Mouse (Mus musculus): ENCODE measurements around the gene P3h3. TPM values are rescaled to one million over a fixed set of nuclear protein-coding genes. Genes with fewer than 3 reads are reported as not detected.
"Not testable (repeated sequence)": the region's sequence is repeated elsewhere in the genome, so short reads cannot be mapped to it uniquely, and the experiment has no call there.

P3h3 gene
- polyA plus RNA-seq, 1 experiment: 21.4 TPM

DNA sequence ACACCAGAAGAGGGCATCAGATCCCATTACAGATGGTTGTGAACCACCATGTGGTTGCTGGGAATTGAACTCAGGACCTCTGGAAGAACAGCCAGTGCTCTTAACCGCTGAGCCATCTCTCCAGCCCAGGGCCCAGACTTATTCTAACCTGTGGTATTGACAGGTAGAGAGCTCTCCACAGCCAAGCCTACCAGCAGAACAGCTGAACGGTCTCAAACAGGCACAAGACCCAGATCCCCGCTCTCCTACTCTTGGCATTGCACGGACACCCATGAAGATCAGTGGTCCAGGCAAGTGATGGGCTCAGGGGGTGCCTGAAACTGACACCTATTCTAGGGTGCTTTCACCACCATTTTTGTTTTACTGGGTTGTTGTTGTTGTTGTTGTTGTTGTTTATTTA, 26.4 kb downstream of the P3h3 start:
- not testable (repeated sequence) for DNase-seq (ENCODE audit: low read depth)

DNA sequence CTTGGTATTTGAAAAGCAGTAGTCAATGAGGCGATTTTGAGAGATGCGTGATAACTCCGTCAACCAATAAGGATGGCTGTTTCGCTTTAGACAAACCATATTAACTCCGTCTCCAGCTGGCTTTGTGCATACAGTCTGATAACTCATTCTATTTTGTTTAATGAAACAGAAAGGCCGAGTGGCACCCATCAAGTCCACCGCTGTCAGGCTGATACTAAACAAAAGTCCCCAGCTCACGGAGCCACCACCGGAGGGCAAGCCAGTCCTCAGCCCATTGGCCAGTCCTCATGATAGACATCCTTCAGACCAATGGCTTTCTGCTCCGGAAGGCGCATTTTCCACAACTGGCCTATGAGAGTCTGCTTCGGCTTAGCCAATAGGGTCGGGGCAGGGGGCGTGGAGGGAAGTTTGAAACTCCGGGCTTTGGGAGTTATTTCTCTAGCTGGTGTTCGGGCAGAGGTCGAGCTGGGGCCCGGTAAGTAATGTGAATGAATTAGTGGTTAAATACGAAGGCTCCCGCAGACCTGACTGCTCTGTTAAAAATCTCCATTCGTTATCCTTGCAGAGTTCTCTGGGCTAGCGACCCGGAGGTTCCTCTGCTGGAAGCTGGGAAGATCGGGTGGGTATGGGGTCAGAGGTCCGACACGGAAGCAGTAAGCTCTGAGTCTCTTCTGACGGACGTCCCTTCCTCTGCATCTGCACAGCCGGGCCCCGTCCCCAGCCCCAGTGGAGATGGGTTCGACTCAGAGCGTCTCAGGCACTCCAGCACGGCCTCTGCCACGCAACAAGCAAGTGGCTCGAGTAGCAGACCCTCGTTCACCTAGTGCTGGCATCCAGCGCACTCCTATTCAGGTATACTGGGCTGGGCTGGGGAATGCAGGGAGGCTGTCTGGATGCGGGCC, 27.5 kb downstream of the P3h3 start:
- DNase-seq (ENCODE audit: low read depth): no peak

DNA sequence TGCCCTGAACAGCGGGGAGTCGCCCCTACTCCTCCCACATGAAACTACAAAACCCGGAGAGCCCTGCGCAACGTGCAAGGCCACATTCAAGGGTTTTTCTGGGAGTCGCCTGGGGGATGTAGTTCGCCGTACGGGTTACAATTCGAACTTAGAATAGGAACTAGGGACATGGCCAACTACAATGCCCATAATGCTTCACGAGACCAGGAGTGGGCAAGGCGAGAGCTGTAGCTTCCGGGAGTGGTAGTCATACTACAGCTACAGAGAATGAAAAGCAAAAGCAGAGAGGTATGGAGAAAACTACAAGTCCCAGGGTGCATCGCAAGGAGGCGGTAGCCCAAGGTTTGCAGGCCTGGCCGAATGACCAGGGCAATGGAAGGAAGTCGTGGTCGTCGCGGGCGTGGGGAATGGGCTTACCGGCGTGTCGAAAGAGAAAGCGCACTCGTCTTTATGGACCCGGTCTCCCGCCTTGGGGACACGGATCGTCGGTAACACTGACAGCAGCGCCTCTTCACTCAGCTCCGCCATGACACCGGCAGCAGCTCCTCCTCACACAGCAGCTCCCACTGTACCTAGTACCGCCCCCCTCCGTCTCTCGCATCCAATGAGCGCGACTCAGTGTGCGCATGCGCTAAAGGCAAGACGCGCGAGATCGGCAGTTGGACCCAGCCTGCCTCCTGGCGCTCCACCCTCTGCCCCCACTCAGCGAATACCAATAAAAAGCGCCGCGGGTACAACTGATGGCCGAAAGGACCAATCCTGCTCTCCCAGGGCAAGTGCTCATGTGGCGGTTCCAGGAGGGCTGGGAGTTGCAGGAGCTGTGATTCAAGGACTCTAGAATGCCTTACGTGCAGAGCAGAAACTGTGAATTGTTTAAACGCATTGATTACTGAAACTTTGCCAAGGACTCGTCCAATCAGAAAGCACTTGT, 28.4 kb downstream of the P3h3 start, which contains the start of the genes Usp5 and Cdca3:
Gene Usp5 (minus strand): TSS at position 617 of the 931 bp plus-strand sequence.
Gene Cdca3 (plus strand): TSS at position 680 of the 931 bp plus-strand sequence.
- peak; percentile 100 for DNase-seq (ENCODE audit: low read depth)

DNA sequence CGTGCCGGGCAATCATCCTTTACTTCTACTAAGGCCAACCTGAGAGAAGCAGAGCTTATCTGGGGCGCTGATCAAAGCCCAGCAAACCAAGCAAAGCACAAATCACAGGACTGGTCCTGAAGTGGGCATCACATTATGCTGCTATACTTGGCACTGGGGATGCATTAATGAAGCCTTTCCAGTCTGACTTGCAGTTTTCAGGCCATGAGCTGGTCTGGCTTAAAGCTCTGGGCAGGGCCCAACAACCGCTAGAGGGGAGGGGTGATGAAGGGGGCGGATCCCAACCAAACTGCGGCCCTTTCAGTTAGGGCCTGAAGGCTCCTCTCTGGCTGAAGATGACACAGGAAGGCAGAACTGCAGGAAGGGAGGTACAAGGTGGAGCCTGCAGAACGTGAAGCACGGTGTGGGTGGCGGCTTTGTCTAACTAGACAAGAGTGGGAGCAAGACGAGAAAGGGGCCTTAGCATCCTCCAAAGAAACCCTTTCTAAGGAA, 29.4 kb downstream of the P3h3 start:
- DNase-seq (ENCODE audit: low read depth): no peak

DNA sequence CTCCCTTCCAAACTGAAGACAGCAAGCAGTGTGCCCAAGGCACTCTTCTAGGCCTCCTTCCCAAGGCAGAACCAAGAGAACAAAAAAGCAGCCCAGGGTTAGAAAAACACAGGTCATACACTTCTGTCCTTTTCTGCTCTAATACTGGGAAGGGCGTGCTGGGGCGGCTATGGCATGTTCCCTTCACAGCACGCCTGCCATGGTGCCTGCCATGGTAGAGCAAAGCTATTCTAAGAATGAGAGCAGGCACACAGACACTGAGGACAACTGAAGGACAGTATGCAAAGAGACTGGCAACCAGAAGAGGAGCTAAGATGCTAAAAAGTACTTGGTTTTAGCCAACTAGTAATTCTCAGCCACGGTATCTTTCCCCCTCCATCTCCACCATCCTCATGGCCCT, 35.5 kb downstream of the P3h3 start:
- no peak for DNase-seq (ENCODE audit: low read depth)

DNA sequence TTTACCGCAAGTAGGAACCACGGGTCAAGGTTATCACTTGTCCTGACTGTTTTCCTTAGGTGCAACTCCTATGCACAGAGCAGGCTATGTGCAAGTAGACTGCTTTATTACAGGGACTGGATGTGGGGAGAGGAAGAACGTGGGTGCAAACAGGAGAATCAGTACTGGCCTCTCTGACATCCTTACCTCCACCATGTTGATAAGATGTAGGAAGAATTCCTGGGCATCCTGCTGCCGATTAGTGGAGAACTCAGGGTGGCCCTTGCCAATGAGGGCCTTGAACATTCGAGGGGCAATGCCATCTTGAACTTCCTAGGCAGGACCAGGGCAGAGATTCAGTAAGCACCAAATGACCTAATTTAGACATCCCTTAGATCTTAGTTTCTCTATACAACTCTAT, 36.7 kb downstream of the P3h3 start:
- DNase-seq (ENCODE audit: low read depth): no peak

DNA sequence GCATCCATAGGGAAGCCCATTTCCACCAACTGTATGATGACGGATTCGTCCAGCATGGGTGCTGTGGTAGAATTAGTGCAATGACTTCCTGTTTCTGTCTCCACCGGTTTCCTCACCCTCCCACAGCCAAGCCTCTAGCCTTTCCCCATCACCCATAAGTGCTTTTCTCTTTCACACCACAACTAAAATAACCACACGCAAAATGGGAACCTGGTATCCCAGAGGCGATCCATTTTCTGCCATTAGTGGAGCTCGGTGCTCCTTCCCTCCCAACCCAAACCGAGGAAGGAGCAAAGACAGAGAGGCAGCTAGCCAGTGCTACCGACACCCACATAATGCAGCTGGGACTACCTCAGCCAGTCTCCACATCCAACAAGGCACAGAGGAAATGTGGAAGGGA, 39.6 kb downstream of the P3h3 start:
- DNase-seq (ENCODE audit: low read depth): no peak

DNA sequence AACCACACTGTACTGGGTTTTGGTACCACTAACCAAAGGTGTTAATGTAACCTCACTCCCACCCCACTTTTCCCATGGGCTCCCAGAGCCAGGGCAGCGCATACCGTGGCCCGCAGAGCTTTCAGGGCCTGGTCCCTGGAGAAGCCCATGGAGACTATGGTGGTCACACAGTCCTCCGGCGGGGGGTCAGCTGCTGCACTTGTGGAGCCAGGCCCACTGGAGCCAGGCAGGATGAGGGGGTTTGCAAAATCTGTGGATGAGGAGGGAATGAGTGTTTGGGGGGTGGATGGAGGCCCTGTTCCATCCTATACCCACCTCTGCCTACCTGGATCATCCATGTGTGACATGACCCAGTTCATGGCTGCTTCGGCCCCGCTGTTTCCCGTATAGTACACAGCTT, 40.0 kb downstream of the P3h3 start:
- DNase-seq (ENCODE audit: low read depth): no peak

DNA sequence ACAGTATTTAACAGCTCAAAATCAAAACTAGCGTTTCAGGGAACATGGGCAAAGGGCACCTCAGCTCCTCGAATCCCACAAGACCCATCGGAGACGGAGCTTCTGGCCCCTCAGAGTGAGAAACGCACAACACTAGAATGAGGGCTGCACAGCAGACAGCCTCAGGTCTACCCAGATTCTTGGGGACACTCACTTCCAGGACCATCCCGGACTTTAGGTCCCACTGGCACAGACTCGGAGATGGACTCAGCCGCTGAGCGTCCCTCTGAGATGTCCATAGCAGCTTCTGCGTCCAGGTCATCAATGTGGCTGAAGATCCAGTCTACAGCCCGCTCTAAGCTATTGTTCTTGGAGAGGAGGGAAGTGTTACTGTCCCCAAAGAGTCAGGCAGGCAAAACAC, 40.4 kb downstream of the P3h3 start:
- DNase-seq (ENCODE audit: low read depth): no peak

DNA sequence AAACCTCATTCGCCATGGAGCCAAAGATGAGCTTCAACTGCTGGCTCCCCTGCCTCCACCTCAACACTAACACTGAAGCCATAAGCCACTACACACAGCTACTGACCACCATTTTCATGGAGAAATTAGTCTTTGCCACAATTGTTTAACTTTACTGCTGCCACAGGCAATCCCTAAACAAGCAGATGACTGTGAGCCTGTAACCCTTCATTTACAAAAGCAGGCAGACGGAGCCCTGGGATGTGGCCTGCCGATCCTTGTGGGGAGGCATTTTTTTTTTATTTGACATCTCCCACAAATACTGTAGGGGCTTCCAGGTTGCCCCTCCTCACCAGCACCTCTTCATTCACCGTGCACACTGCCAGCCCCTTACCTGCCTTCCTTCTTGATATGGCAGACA, 40.9 kb downstream of the P3h3 start:
- DNase-seq (ENCODE audit: low read depth): no peak

DNA sequence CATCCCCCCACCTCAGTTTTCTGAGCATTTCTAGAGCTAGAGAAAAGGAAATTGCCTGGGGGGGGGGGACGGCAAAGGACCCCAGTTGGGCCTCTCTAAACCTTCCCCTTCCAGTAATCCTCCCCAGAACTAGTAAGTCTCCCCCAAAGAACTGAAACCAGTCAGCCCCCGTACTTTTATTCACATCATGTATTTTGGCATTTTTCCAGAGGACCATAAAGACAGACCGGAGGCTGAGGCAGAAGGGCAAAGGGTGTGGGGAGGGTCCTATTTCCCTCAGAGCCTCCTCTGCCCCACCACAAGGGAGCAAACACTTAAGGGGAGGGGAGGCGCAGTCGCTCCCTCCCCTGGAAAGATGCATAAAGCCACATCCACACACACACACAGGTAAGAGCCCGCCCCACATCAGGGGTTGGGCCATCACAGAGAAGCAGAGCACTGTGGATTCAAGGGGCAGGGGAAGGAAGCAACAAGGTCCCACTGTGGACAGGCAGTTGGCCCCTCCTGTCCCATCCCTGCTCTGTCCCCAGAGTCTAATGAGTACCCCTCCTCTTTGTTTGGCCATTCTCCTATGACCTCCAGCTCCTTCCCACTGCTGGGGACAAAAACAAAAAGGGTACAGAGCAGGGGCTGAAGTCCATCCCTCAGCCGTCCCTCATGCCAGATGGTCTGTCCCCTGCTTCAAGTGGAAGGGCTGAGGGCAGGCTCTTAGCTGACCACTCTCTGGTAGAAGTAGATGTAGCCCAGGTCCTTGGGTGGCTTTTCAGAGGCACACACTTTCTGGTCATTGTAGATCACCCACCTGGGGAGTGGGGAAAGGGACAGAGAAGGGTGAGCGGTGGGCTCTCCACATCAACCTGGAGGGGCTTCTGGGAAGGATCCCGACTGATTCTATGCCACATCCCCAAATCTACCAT, 42.4 kb downstream of the P3h3 start:
- DNase-seq (ENCODE audit: low read depth): no peak

DNA sequence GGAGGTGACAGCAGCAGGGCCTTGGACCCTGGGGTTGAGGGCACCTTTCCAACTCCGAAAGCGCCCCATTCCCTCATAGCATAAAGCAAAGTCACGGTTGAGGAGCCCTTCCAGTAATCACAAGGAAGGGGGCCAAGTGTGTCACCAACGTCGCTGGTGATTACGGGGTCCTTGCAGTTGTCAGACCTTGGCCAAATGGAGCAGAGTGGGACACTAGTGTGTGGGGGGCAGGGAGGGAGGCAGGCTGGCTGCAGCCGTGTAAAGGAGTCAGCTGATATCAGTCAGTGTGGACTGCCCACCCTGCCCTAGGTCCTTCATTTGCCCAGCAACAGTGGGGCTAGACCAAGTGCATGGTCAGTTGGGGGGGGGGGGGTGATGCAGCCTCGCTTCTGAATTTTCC, 43.1 kb downstream of the P3h3 start:
- no peak for DNase-seq (ENCODE audit: low read depth)

DNA sequence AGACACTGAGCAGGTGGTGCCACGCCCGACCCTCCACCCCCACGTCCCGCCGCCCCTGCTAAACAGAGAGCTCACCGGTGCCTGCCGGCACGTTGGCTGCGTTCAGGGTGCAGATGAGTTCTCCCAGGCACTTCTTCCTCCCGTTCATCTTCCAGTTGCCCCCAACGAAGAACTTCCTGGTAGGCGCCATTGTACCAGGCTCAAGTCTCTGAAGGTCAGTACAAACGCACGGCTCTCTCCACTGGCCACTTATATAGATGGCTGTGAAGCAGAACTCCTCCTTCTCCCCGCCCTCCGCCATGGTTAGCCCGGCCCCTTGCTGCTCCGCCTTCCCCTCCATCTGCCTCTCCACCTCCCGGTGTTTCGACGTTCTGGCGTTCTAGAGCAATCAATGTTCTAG, 43.6 kb downstream of the P3h3 start, which contains the start of gene Tpi1:
Gene Tpi1 (minus strand): TSS at position 364 of the 400 bp plus-strand sequence.
- no peak for DNase-seq (ENCODE audit: low read depth)

DNA sequence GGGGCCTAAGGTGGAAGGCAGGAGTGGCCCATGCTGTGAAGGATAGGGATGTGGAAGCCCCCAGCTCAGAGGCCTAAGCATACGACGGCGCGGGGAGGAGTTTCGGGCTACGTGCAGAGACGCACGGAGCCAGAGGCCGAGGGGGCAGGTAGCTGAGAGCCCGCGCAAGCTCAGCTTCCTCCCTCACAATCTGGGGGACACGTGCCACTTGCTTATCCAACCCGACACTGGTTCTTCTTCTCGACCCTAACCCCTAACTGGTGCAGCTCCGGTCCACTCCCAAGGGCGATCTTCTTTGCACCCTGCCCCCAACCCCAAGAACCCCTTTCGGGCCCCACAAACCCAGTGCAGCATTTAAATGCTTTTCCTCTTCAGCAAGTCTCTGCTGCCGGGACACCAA, 44.1 kb downstream of the P3h3 start:
- DNase-seq (ENCODE audit: low read depth): no peak

DNA sequence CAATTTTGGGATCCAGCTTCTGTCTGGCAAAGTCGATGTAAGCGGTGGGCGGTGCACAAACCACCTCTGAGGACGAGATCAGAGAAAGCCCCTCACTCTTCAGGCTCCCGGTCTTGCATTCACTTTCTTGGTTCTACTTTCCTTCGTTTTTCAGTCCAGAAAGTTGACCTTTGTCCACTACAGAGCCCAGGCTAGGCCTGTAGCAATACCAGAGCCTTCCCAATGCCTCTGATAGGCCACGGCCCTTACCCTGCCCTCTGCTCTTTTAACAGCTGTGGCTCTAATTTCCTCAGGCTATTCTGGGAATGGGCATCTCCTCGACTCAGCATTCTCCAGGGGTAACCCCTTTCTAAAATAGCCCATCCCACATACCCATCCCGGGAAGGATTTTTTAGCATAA, 44.7 kb downstream of the P3h3 start:
- DNase-seq (ENCODE audit: low read depth): no peak

DNA sequence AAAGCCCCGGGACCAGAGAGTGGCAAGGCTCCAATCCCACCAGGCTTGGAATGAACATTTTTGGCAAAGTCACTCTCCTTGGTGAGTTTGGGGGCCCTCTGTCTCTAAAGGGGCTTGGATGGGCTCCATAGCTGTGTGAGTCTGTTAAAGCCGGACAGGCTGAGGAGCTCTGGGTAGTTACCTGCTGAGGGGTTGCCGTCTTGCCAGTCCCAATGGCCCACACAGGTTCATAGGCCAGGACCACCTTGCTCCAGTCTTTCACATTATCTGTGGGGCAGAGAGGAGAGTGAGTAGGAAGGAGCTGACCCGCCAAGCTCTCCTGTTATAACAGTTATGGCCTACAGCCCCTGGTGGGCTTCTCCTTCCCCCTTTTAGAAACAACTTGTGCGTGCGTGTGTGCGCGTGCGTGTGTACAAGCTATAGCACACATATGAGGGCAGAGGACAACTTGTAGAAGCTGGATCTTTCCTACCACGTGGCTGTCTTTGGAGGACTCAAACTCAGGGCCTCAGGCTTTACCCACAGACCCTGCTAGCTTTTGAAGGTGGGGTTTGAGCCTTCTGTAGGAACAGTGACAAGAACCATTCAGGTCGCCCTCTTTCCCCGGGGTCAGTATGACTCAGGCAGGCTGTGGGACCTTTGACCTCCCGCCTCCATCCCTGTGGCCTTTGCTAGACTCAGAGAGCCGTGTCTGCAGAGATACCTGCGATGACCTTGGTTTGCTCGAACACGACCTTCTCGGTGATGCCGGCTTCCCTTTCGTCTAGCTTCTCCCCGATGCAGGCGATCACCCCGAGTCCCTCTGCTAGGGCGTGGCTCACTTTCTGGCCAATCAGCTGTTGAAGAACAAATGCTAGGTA, 45.6 kb downstream of the P3h3 start:
- DNase-seq (ENCODE audit: low read depth): no peak

DNA sequence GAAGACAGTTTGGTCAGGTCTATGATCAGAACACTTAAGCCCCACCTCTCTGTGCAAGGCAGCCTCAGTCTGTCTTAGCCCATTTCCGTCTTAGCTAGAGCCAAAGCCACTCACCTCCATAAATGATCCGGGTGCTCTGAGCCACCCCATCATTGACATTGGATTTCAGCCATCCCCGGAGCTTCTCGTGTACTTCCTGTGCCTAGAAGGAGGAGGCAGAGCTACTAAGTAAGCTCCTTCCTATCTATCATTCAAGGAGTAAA, 46.2 kb downstream of the P3h3 start:
- DNase-seq (ENCODE audit: low read depth): no peak

DNA sequence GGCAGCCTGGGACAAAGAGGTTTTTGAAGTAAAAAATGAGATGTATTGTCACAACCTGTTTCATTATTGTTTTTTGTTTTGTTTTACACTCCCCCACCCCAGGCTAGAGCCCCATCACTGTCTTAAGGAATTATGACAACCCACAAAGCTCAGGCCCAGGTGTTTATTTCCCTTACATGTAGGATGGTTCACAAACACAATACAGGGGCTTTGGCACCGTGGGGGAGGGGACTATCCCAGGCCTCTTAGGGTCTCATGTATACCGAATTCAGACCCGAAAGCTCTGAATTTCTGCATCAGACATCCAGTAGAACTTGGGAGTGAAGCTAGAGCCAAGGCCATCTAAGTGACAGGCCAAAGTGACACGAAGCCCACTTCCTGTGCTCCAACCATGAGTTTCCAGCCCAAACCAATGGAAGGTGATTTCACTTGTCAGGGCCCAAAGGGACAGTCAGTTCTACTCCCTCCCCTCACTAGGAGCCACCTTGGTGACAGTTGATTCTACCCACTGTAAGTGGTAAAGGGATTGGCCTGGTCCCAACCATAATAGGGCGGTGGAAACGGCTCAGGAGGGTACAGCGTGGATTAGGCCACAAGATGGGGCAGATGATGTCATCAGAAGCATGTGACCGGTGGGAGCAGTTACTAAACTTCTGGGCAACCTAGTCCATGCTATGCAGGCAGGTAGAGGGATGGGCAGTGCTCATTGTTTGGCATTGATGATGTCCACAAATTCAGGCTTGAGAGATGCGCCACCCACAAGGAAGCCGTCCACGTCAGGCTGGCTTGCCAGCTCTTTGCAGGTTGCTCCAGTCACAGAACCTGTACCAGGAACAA, 46.8 kb downstream of the P3h3 start:
- DNase-seq (ENCODE audit: low read depth): not testable (repeated sequence)

DNA sequence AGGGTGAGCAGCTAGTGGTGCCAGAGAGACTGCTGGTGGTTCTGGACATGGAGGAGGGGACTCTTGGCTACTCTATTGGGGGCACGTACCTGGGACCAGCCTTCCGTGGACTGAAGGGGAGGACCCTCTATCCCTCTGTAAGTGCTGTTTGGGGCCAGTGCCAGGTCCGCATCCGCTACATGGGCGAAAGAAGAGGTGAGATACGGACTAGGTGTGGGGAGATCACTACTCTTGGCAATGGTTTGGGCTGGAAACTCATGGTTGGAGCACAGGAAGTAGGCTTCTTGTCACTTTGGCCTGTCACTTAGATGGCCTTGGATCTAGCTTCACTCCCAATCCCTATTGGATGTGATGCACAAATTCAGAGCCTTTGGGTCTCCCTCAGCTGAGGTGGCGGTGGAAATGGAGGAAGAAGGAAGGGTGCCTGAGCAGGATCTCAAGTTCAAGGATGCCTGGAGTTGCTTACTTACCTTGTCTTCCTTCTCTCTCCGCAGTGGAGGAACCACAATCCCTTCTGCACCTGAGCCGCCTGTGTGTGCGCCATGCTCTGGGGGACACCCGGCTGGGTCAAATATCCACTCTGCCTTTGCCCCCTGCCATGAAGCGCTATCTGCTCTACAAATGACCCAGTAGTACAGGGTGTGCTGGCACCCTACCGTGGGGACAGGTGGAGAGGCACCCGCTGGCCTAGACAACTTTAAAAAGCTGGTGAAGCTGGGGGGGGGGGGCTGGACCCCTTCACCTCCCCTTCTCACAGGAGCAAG, 47.6 kb downstream of the P3h3 start:
- DNase-seq (ENCODE audit: low read depth): no peak

Data from gonadal fat pad, adult 2 months (tissue).